Mouse (Mus musculus): ENCODE measurements around the gene Guca2a. TPM values are rescaled to one million over a fixed set of nuclear protein-coding genes. Genes with fewer than 3 reads are reported as not detected.

The Guca2a gene
- polyA plus RNA-seq (2017; shearing (Covaris generic)): not detected

GRCm38 (mm10) chr4:119637176-119637845 is at the start of gene Guca2a:
Gene Guca2a, plus strand, starts transcription at chr4:119637704.

GRCm38 (mm10) chr4:119658731-119659130 is 21.2 kb downstream of the Guca2a start, which contains the start of gene Guca2b:
Gene Guca2b, minus strand, starts transcription at chr4:119658954.

Other genes with a start within 250 kb of the Guca2a start
- 0.71 TPM for gene Ccdc30, start 222.2 kb upstream of the Guca2a start, polyA plus RNA-seq (2017; shearing (Covaris generic))
- 12.0 TPM for gene Ppcs, start 215.3 kb upstream of the Guca2a start, polyA plus RNA-seq (2017; shearing (Covaris generic))
- not detected for gene Zmynd12, start 214.9 kb upstream of the Guca2a start, polyA plus RNA-seq (2017; shearing (Covaris generic))
- gene Rimkla, start 145.1 kb upstream of the Guca2a start, polyA plus RNA-seq (2017; shearing (Covaris generic)): 0.94 TPM
- 54.2 TPM for gene Foxj3, start 100.7 kb upstream of the Guca2a start, polyA plus RNA-seq (2017; shearing (Covaris generic))
- 3.9 TPM for gene Frg2f1, start 98.2 kb upstream of the Guca2a start, polyA plus RNA-seq (2017; shearing (Covaris generic))
- gene Guca2b, start 21.2 kb downstream of the Guca2a start, polyA plus RNA-seq (2017; shearing (Covaris generic)): not detected
- 12.9 TPM for gene Hivep3, start 96.1 kb downstream of the Guca2a start, polyA plus RNA-seq (2017; shearing (Covaris generic))